Mouse (Mus musculus) C2C12 (cell line): ENCODE results near the gene Begain.

ENCODE experiments used
- CTCF ChIP-seq: IDR thresholded peaks from one replicate; pipeline ENCODE4 v1.5.1; 2011; ENCODE audit not compliant: control insufficient read depth, insufficient read depth, insufficient read length
- FOSL1 ChIP-seq: IDR thresholded peaks from one replicate; pipeline ENCODE4 v1.8.0; 2011; ENCODE audit warnings: mild to moderate bottlenecking, low read length; ENCODE audit not compliant: poor library complexity, insufficient read depth, severe bottlenecking
- MAX ChIP-seq: IDR thresholded peaks from one replicate; pipeline ENCODE4 v1.6.1; 2011; ENCODE audit warnings: mild to moderate bottlenecking, control low read depth
- MYOD1 ChIP-seq: IDR thresholded peaks from one replicate; pipeline ENCODE4 v1.6.1; 2011; ENCODE audit warnings: low read depth; ENCODE audit not compliant: control insufficient read depth, insufficient read length
- USF1 ChIP-seq: IDR thresholded peaks from one replicate; pipeline ENCODE4 v1.6.1; 2011; ENCODE audit warnings: low read depth, mild to moderate bottlenecking, control low read depth, moderate library complexity

DNA sequence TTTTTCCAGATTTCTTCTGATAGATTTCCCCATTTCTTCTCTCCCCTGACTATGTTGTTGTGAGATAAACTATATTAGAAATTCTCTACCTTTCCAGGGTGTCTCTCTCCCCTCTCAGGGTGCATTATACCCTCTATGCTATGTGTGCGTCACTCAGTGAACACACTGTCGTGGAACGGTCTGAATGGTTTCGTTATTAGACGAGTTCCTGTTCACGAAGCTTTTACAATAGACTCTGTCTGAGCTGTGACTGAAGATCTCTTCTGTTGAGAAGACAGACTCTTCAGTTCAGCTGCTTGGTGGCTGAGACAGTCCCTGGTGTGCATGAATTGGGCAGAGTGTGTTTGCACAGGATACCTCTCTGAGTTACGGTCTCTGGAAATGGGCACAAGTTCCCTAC is 32.4 kb upstream of the Begain start:
- TF ChIP-seq CTCF (no peak), MYOD1 (no peak), FOSL1 (no peak), USF1 (no peak), MAX (no peak)
